Comparison of ENCODE assay signal across 13 mouse cellular contexts in genomic region chr3:97058704-97059103, GRCm38 (mm10).
"Had no signal": no experiment of that assay in that cellular context is flagged by ENCODE, and none has a peak within 500 bp of the region (broad histone marks: within the 10 kb centered on the region; RNA-seq: fewer than 3 reads in every experiment).

No protein-coding gene starts in this region.

- H3K9ac ChIP-seq: neural tube, embryonic 13.5 days; neural tube, embryonic 15.5 days; stomach, embryonic 15.5 days had no signal

- H3K4me2 ChIP-seq: neural tube, embryonic 13.5 days; neural tube, embryonic 15.5 days; stomach, embryonic 15.5 days had no signal

- H3K27me3 ChIP-seq: neural tube, embryonic 13.5 days; neural tube, embryonic 15.5 days; stomach, embryonic 15.5 days had no signal

- H3K9me3 ChIP-seq: neural tube, embryonic 13.5 days; neural tube, embryonic 15.5 days; stomach, embryonic 15.5 days had no signal

- H3K4me1 ChIP-seq: neural tube, embryonic 13.5 days; neural tube, embryonic 15.5 days; stomach, embryonic 15.5 days had no signal

- H3K27ac ChIP-seq: neural tube, embryonic 13.5 days; neural tube, embryonic 15.5 days; stomach, embryonic 15.5 days; stomach, postnatal 0 days had no signal

- DNase-seq: retina, postnatal 1 day; right cerebral cortex, adult 18-20 months; right cerebral cortex, postnatal 14 days; right cerebral cortex, postnatal 25 days; right cerebral cortex, postnatal 4 days; spleen, adult 18-20 months; thymus, adult 18-20 months; thymus, adult 2 months; thymus, postnatal 25 days had no signal

- H3K36me3 ChIP-seq: neural tube, embryonic 13.5 days; neural tube, embryonic 15.5 days; stomach, embryonic 15.5 days had no signal

- H3K4me3 ChIP-seq: neural tube, embryonic 13.5 days; neural tube, embryonic 15.5 days; stomach, embryonic 15.5 days had no signal
